Mouse (Mus musculus) midbrain, embryonic 16.5 days (tissue): ENCODE measurements around the gene Lig1. TPM values are rescaled to one million over a fixed set of nuclear protein-coding genes. Genes with fewer than 3 reads are reported as not detected.

ENCODE experiments used
- ATAC-seq: fragments of 200-750 bp; cut with Nextera tagmentation; 2 replicates; pipeline ENCODE4 v1.8.0; 2017; ENCODE audit warnings: moderate TSS enrichment
- H3K27ac ChIP-seq: fragments of 300-500 bp; sonication (generic); 2 replicates; pipeline ENCODE4 v1.5.1; 2014; ENCODE audit warnings: mild to moderate bottlenecking, low read length, mixed read lengths
- H3K27me3 ChIP-seq: fragments of 300-500 bp; sonication (generic); 2 replicates; pipeline ENCODE4 v1.6.1; 2014; ENCODE audit warnings: low read depth, low read length, mixed read lengths; ENCODE audit not compliant: control insufficient read depth, insufficient read depth
- H3K36me3 ChIP-seq: fragments of 300-500 bp; sonication (generic); 2 replicates; pipeline ENCODE4 v1.6.1; 2014; ENCODE audit warnings: mild to moderate bottlenecking, low read length, moderate library complexity, mixed read lengths; ENCODE audit not compliant: control insufficient read depth, insufficient read depth
- H3K4me1 ChIP-seq: fragments of 300-500 bp; sonication (generic); 2 replicates; pipeline ENCODE4 v1.6.1; 2014; ENCODE audit warnings: mild to moderate bottlenecking, low read length, mixed read lengths; ENCODE audit not compliant: control insufficient read depth, insufficient read depth
- H3K4me2 ChIP-seq: fragments of 300-500 bp; sonication (generic); 2 replicates; pipeline ENCODE4 v1.6.1; 2014; ENCODE audit warnings: mild to moderate bottlenecking, low read length, mixed read lengths
- H3K4me3 ChIP-seq: fragments of 300-500 bp; sonication (generic); 2 replicates; pipeline ENCODE4 v1.5.1; 2014; ENCODE audit warnings: low read depth, mild to moderate bottlenecking, low read length, moderate library complexity, mixed read lengths
- H3K9ac ChIP-seq: fragments of 300-500 bp; sonication (generic); 2 replicates; pipeline ENCODE4 v1.6.1; 2014; ENCODE audit warnings: low read depth, low read length, mixed read lengths
- H3K9me3 ChIP-seq: fragments of 300-500 bp; sonication (generic); replicated peaks from 2 replicates; pipeline ENCODE4 v1.6.1; 2014; ENCODE audit warnings: mild to moderate bottlenecking, low read length, mixed read lengths; ENCODE audit not compliant: control insufficient read depth, poor library complexity, severe bottlenecking
- WGBS: fragments of 180-500 bp; shearing (Covaris S2); extraction: QIAGEN DNeasy Blood & Tissue Kit; methylation state at CpG from one replicate; pipeline ENCODE4 v1.1.7; 2014; 5-methylcytosine and 5-hydroxymethylcytosine counted together
- polyA plus RNA-seq: library from polyadenylated mRNA; unstranded; fragments of >200 nt; fragmentation: Nextera tagmentation; extraction: Ambion mirVana; gene quantifications from 2 replicates; pipeline ENCODE4 v1.2.1, GENCODE M21; 2015

Gene Lig1
- polyA plus RNA-seq, 1 experiment from 2014 or later, result 33.6 TPM

GRCm38 (mm10) chr7:13298821-13299220 lies 21.7 kb downstream of the Lig1 start:
- ATAC-seq, result no peak
- H3K27ac ChIP-seq, result no peak overlapping the region
- H3K4me3 ChIP-seq, result no peak overlapping the region
- no peak overlapping the region for H3K9ac ChIP-seq
- H3K4me2 ChIP-seq, result no peak overlapping the region
- no peaks in the 10 kb centered on the region for H3K27me3 ChIP-seq
- H3K9me3 ChIP-seq, result no peaks in the 10 kb centered on the region
- H3K36me3 ChIP-seq, result peaks cover 51% of the 10 kb centered on the region
- no peaks in the 10 kb centered on the region for H3K4me1 ChIP-seq
- WGBS, result 95% methylated on average over 5 of the region's 5 CpGs

- no peak overlapping the region for H3K4me3 ChIP-seq
- no peak overlapping the region for H3K9ac ChIP-seq
- H3K4me1 ChIP-seq, result no peaks in the 10 kb centered on the region
- WGBS, result 95% methylated on average over 1 of the region's 1 CpGs
- no peak overlapping the region for H3K4me2 ChIP-seq
- H3K36me3 ChIP-seq, result peaks cover 53% of the 10 kb centered on the region
- ATAC-seq, result no peak
- H3K9me3 ChIP-seq, result no peaks in the 10 kb centered on the region
- no peaks in the 10 kb centered on the region for H3K27me3 ChIP-seq
- H3K27ac ChIP-seq, result no peak overlapping the region
These were observed 24.6 kb downstream of the Lig1 start for GRCm38 (mm10) chr7:13301643-13302042.

DNA sequence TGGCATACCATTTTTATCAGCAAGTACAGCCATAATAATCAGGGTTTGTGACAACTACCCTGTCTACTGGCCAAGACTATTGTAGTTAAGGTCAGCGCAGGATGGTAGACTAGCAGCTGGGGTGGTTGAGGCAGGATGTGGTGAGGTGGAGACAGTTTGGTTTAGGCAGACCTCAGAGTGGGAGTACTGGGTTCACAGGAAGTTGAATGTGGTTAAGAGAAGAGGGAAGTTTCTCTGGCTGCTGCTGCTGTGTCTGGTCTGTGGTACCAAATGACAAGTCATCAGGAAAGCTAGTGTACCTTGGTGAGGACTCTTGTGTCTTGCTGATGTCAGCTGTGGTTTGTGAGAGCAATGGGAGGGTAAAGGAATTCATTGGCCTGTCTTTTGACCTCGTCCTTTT lies 25.7 kb downstream of the Lig1 start:
- no peak overlapping the region for H3K4me2 ChIP-seq
- 94% methylated on average over 2 of the region's 2 CpGs for WGBS
- H3K9me3 ChIP-seq, result no peaks in the 10 kb centered on the region
- no peak for ATAC-seq
- no peak overlapping the region for H3K4me3 ChIP-seq
- no peak overlapping the region for H3K27ac ChIP-seq
- H3K36me3 ChIP-seq, result peaks cover 51% of the 10 kb centered on the region
- no peaks in the 10 kb centered on the region for H3K27me3 ChIP-seq
- H3K4me1 ChIP-seq, result no peaks in the 10 kb centered on the region
- H3K9ac ChIP-seq, result no peak overlapping the region

GRCm38 (mm10) chr7:13303372-13303771 lies 26.3 kb downstream of the Lig1 start:
- H3K27ac ChIP-seq, result no peak overlapping the region

GRCm38 (mm10) chr7:13309407-13309806 lies 32.3 kb downstream of the Lig1 start:
- Histone ChIP-seq H3K4me3 (no peak overlapping the region), H3K9me3 (no peaks in the 10 kb centered on the region), H3K36me3 (peaks cover 30% of the 10 kb centered on the region), H3K4me1 (no peaks in the 10 kb centered on the region), H3K27me3 (no peaks in the 10 kb centered on the region), H3K4me2 (no peak overlapping the region), H3K27ac (no peak overlapping the region), H3K9ac (no peak overlapping the region)
- WGBS, result 98% methylated on average over 2 of the region's 2 CpGs
- no peak for ATAC-seq

More at GRCm38 (mm10) chr7:13303372-13303771, 26.3 kb downstream of the Lig1 start:
- no peak overlapping the region for H3K4me2 ChIP-seq
- no peaks in the 10 kb centered on the region for H3K4me1 ChIP-seq
- H3K27me3 ChIP-seq, result no peaks in the 10 kb centered on the region
- no peak overlapping the region for H3K9ac ChIP-seq
- no peaks in the 10 kb centered on the region for H3K9me3 ChIP-seq
- no peak for ATAC-seq
- peaks cover 55% of the 10 kb centered on the region for H3K36me3 ChIP-seq
- H3K4me3 ChIP-seq, result no peak overlapping the region

- Histone ChIP-seq H3K36me3 (peaks cover 26% of the 10 kb centered on the region), H3K9me3 (no peaks in the 10 kb centered on the region), H3K4me3 (no peak overlapping the region), H3K4me2 (no peak overlapping the region), H3K27me3 (no peaks in the 10 kb centered on the region), H3K27ac (no peak overlapping the region), H3K9ac (no peak overlapping the region), H3K4me1 (no peaks in the 10 kb centered on the region)
- no peak for ATAC-seq
- 96% methylated on average over 6 of the region's 6 CpGs for WGBS
These were observed 33.6 kb downstream of the Lig1 start for GRCm38 (mm10) chr7:13310493-13311199.

DNA sequence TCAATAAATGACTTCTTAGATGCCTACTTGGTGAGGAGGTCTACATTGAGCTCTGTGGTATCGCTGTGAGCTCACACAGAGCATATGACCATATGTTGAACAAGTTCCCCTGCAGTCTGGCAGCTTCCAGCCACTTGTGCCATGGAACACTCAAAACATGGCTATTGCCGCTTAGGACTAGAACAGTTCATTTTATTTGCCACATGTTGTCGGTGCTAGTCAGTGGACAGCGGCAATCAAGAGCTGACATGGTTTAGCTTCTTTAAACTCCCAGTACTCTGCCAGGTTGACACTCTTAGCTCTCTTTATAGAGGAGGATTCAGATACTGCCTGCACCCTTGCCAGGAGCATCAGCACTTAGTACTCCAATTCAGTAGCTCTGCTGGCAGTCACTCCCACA lies 34.3 kb downstream of the Lig1 start:
- no peak overlapping the region for H3K9ac ChIP-seq
- no peaks in the 10 kb centered on the region for H3K4me1 ChIP-seq
- H3K9me3 ChIP-seq, result no peaks in the 10 kb centered on the region
- ATAC-seq, result no peak
- H3K4me3 ChIP-seq, result no peak overlapping the region
- no peak overlapping the region for H3K4me2 ChIP-seq
- H3K36me3 ChIP-seq, result peaks cover 20% of the 10 kb centered on the region
- no peak overlapping the region for H3K27ac ChIP-seq
- WGBS, result 99% methylated on average over 4 of the region's 4 CpGs
- H3K27me3 ChIP-seq, result no peaks in the 10 kb centered on the region

DNA sequence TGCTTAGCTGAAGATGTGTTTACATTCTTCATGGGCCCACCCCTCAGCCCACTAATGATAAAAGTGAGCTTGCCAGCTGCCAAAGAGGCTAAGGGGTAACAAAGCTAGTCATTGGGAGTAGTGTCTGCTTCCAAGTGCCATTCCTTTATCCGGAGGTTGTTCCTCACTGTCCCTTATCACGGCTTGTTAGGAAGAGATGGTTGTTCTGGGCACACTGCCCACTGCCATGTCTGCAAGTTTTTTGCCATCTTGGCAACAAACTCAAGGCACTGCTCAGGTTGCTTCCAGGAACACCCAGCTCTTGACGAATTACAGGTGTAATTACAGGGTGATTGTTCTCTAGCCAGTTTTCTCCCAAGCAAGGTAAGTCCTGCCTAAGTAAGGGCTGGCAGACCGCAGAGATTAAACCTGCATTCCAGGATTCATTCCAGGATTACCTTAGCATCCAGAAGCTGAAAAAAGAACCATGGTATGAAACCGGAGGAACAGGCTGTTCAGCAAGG lies 37.1 kb downstream of the Lig1 start:
- H3K9me3 ChIP-seq, result no peaks in the 10 kb centered on the region
- no peaks in the 10 kb centered on the region for H3K4me1 ChIP-seq
- ATAC-seq, result no peak
- no peak overlapping the region for H3K4me2 ChIP-seq
- H3K27me3 ChIP-seq, result no peaks in the 10 kb centered on the region
- no peak overlapping the region for H3K9ac ChIP-seq
- 92% methylated on average over 5 of the region's 5 CpGs for WGBS
- no peak overlapping the region for H3K27ac ChIP-seq
- H3K4me3 ChIP-seq, result no peak overlapping the region
- peaks cover 7% of the 10 kb centered on the region; the same call in 1 of the 2 replicates for H3K36me3 ChIP-seq

GRCm38 (mm10) chr7:13321424-13321823 lies 44.3 kb downstream of the Lig1 start:
- no peak for ATAC-seq

More at GRCm38 (mm10) chr7:13321424-13321823, 44.3 kb downstream of the Lig1 start:
- no peak overlapping the region for H3K27ac ChIP-seq
- H3K4me1 ChIP-seq, result no peaks in the 10 kb centered on the region
- no peaks in the 10 kb centered on the region for H3K9me3 ChIP-seq
- H3K9ac ChIP-seq, result no peak overlapping the region
- no peaks in the 10 kb centered on the region for H3K36me3 ChIP-seq
- H3K4me3 ChIP-seq, result no peak overlapping the region
- H3K4me2 ChIP-seq, result no peak overlapping the region
- H3K27me3 ChIP-seq, result no peaks in the 10 kb centered on the region
- 91% methylated on average over 3 of the region's 3 CpGs for WGBS
